Mouse (Mus musculus) cortical plate, adult 2 months (tissue): ENCODE results near the gene Snx20.

Source experiments
- CTCF ChIP-seq: fragments of 200-500 bp; IDR thresholded peaks from 2 replicates; pipeline ENCODE4 v1.5.1; 2011; ENCODE audit warnings: mild to moderate bottlenecking, control low read depth, low read length; ENCODE audit not compliant: insufficient read depth; ENCODE audit errors: extremely low read depth
- POLR2A ChIP-seq: fragments of 200-500 bp; IDR thresholded peaks from 2 replicates; pipeline ENCODE4 v1.6.1; 2011; ENCODE audit warnings: mild to moderate bottlenecking, low read length, control low read depth; ENCODE audit not compliant: insufficient read depth; ENCODE audit errors: extremely low read depth

GRCm38 (mm10) chr8:88579668-88580330 lies 56.1 kb downstream of the Snx20 start:
- TF ChIP-seq CTCF (no peak), POLR2A (no peak)
